Mouse (Mus musculus) lung, adult 2 months (tissue): Measurements from ENCODE around the gene Pigh.

Experiments
- CTCF ChIP-seq: fragments of 200-500 bp; IDR thresholded peaks from 2 replicates; pipeline ENCODE4 v1.5.1; 2011; ENCODE audit warnings: mild to moderate bottlenecking, low read length, control low read depth; ENCODE audit not compliant: insufficient read depth
- POLR2A ChIP-seq: fragments of 200-500 bp; IDR thresholded peaks from 2 replicates; pipeline ENCODE4 v1.6.1; 2011; ENCODE audit warnings: low read depth, mild to moderate bottlenecking, control low read depth, low read length, borderline replicate concordance; ENCODE audit errors: extremely low read depth

- no peak for TF ChIP-seq POLR2A
- TF ChIP-seq CTCF: no peak
Observed at GRCm38 (mm10) chr12:79046171-79046570, 43.3 kb downstream of the Pigh start.
